Mouse (Mus musculus) subcutaneous adipose tissue, adult 2 months (tissue): Measurements from ENCODE around the gene Rexo5. TPM values are rescaled to one million over a fixed set of nuclear protein-coding genes. Genes with fewer than 3 reads are reported as not detected.

Source experiments
- polyA plus RNA-seq: library from polyadenylated mRNA; depleted of rRNA; stranded (reverse); fragments of >200 nt; gene quantifications from 2 replicates; pipeline ENCODE4 v1.2.3, GENCODE M21; 2012; ENCODE audit warnings: low replicate concordance; rRNA removed

Rexo5 gene
- 5.0 and 6.8 TPM in 2 replicates for polyA plus RNA-seq

DNA sequence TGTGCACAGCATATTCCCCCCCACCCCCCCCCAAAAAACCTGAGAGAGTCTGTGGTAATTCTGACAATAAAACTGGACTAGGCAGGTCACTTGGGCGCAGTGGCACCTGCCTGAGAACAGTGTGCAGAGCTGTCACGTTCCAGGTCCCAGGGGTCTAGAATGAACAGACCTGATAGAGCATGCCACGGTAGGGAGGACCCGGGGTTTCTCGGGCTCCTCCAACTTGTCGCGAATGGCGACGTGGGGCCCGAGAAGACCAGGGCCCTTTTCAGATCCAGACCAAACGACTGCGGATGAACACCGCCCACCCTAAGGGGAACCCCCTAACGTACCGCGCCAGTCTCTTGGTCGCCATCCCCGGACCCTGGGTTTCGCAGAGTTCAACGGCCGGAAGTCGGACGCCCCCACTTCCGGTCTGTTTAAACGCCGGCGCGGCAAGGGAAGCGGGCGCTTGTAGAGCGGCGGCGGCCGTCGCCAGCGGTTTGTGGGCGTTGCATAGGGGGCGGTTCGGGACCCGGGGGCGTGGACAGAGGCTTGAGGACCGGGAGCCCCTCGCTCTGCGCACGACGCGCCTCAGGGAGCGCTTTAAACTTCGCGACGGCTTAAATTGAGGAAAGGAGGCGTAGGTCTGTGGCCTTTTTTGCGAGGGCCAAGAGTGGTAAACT, at the start of gene Rexo5, which contains the start of gene Eri2:
Gene Rexo5, plus strand, starts transcription at position 421 of the 665 bp plus-strand sequence.
Gene Eri2, minus strand, starts transcription at position 473 of the 665 bp plus-strand sequence.

DNA sequence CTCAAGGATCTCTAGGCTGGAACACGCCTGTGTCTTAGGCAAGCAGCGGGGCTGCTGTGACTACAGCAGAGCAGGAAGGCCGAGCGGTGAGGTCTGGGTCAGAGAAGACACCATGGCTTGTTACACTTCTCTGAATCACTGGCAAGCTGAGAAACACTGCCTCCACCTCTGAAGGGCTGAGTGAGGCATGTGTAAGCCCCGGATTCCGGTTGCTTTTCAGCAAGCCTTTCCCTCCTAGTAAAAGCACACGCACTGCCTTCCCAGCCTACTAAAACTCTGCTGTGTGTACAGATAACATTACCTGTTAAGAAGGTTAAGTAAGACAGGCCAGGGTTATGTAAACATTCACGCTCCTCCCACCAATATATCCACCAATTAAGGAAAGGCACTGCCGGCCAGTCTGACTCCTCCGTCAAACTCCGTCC, 33.3 kb upstream of the Rexo5 start, which contains the start of gene Acsm3:
Gene Acsm3, plus strand, starts transcription at position 397 of the 425 bp plus-strand sequence.

DNA sequence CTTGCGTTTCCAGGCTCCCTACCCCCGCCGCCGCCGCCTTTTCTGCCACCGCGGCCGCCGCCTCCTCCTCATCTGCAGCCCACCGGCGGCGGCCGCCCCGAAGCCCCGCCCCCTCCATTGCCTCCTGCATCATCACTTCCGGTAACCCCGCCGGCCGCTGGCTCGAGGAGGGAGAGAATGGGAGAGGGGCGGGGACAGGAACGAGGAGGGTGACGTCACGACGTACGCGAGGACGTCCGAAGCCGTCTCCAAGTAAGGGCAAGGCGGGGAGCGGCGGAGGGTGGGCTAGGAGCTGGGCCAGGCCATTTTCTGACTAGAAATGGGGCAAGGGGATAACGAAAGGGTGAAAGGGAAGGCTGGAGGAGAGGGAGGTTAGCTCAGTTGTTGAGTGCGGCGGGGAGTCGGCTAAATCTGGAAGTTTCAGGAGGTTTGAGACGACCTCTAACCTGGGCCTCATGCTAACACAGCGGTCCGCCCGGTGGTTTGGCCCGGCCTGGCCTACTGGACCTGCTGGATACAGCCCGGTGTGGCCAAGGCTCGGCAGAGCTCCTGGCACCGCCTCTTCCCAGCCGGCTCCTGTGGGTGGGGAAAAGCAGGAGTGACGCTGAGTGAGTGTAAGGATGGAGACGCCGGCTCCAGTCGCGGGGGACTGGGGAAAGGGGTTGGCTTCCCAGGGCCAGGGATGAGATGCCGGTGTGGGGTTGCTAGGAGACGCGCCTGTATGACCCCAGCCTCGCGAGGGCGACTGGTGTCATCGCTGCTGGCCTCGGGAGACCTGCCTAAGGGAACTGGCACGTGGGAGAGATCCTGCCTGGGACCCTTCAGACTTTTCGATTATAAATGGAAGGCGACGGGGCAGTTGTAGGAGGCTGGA, 102.1 kb downstream of the Rexo5 start, which contains the start of the genes Lyrm1 and Dcun1d3:
Gene Lyrm1, plus strand, starts transcription at position 223 of the 874 bp plus-strand sequence.
Gene Dcun1d3, minus strand, starts transcription at position 660 of the 874 bp plus-strand sequence.

Other genes starting within 250 kb of the Rexo5 start
- not detected in 2 replicates for gene Acsm2, start 239.7 kb upstream of the Rexo5 start, polyA plus RNA-seq
- gene Acsm1, start 187.0 kb upstream of the Rexo5 start, polyA plus RNA-seq, result 0.54 TPM in 1 of 2 replicates, not detected in the other
- gene Acsm4, start 104.0 kb upstream of the Rexo5 start, polyA plus RNA-seq, result not detected in 2 replicates
- 14.3 and 17.8 TPM in 2 replicates for gene Thumpd1, start 73.2 kb upstream of the Rexo5 start, polyA plus RNA-seq
- 6.8 and 14.8 TPM in 2 replicates for gene Acsm3, start 33.1 kb upstream of the Rexo5 start, polyA plus RNA-seq
- 2.1 and 3.3 TPM in 2 replicates for gene Eri2, start 52 bp downstream of the Rexo5 start, polyA plus RNA-seq
- 2.0 and 5.2 TPM in 2 replicates for gene Lyrm1, start 101.9 kb downstream of the Rexo5 start, polyA plus RNA-seq
- gene Dcun1d3, start 102.3 kb downstream of the Rexo5 start, polyA plus RNA-seq, result 7.0 and 13.7 TPM in 2 replicates